Mouse (Mus musculus) layer of hippocampus, adult 9-11 months (tissue): ENCODE results near the gene Commd7.
"Not testable (repeated sequence)": the region's sequence is repeated elsewhere in the genome, so short reads cannot be mapped to it uniquely, and the experiment has no call there.

Experiments
- DNase-seq: peaks from one replicate; pipeline ENCODE4 v3.0.0; 2022

Commd7 gene

GRCm38 (mm10) chr2:153631976-153632870 is at the start of gene Commd7:
TSS of gene Commd7 (minus strand) at chr2:153632781.
- DNase-seq: peak; percentile 72

GRCm38 (mm10) chr2:153679959-153680358 is 47.4 kb upstream of the Commd7 start:
- DNase-seq: peak; percentile 12

GRCm38 (mm10) chr2:153677550-153677949 is 45.0 kb upstream of the Commd7 start:
- no peak for DNase-seq

GRCm38 (mm10) chr2:153676944-153677343 is 44.4 kb upstream of the Commd7 start:
- DNase-seq: no peak

DNA sequence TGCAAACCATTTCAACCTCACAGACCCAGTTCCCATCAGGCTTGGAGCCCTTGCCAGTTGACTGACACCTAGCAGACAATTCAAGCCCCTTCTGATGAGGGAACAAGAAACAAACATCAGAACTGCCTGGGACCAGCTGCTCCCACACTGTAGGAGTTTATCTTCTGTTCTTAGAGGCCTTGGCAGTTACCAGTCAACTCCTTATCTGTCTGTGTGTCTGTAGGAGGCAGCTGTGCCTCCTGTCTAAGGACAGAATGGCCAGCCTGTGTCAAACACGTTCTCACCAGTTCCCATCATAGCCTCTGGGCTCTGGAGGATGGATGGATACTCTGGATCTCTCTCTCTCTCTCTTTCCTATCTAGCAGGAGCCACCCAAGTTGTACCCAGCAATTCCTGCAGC is 42.8 kb upstream of the Commd7 start:
- DNase-seq: not testable (repeated sequence)

DNA sequence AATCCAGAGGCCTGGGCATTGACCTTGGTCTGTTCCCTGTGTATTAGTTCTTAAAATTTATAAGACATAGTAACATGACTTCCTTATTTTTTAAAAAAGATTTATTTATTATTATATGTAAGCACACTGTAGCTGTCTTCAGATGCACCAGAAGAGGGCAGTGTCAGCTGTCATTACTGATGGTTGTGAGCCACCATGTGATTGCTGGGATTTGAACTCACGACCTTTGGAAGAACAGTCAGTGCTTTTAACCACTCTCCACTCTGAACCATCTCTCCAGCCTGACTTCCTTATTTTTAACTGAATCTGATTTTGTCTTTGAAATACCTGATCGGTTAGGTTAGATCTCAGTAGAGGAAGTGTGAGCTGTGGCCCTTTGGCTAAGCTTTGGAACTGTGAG is 40.0 kb upstream of the Commd7 start:
- no peak for DNase-seq

DNA sequence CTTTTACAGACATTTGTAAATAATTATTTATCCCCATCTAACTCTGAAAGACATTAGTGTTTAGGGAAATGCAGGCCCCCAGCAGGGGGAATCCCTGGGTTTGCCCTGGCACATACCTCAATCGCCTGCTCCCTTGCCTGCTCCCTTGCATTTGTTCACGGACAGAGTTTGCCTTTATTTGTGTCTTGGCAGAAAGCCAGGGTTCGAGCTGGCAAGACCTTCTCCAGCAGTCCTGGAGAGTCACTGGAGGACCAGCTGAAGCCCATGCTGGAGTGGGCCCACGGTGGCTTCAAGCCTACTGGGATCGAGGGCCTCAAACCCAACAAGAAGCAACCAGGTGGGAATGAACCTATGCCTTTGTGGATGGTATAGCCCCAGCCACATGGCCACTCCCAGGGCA is 37.5 kb upstream of the Commd7 start:
- no peak for DNase-seq

- peak; percentile 32 for DNase-seq
Measured at GRCm38 (mm10) chr2:153668754-153669376, 36.3 kb upstream of the Commd7 start.

DNA sequence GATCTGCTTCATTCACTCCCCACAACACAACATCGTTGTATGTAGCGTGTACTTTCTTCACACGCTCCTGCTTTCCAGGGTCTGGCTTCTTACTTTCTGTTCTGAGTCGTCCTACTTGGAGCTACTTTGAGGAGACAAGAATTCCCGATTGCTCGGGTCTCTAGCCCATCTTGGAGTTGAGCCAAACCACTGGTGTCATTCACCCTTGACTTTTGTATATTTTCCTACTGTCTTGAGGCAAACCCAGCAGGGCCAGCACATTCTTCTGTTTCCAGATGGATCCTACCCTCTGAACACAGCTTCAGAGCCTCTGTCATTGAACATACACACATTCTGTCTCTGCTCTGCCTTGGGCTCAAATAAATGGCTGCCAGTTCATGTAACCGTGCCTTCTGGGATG is 32.8 kb upstream of the Commd7 start:
- DNase-seq: no peak

GRCm38 (mm10) chr2:153660616-153661015 is 28.0 kb upstream of the Commd7 start:
- DNase-seq: no peak

DNA sequence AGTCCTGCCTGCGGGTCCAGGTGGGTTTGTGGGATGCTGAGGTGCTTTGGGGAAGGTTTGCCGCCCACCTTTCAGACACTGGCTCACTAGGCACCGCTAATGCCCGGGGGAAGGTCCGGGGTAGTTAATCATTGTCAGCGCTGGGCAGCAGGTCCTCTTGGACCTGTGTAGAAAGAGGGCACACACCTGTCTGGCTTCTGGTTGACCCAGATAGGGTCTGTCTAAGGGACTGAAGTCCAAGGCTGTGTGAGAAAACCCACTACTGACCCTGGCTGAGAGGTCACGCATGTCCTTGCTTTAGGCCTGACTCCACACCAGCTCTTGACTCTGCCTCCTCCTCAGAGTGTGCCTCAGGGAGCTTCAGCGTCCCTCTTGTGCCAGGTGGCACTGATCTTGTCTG is 25.1 kb upstream of the Commd7 start:
- DNase-seq: not testable (repeated sequence)

- no peak for DNase-seq
Measured at GRCm38 (mm10) chr2:153651681-153652080, 19.1 kb upstream of the Commd7 start.

- no peak for DNase-seq
Measured at GRCm38 (mm10) chr2:153650014-153650687, 17.6 kb upstream of the Commd7 start.

- DNase-seq: no peak
Measured at GRCm38 (mm10) chr2:153649298-153650013, 16.9 kb upstream of the Commd7 start, which contains the start of gene Dnmt3b. TSS of gene Dnmt3b (plus strand) at chr2:153649450.

GRCm38 (mm10) chr2:153648773-153649297 is 16.3 kb upstream of the Commd7 start:
- DNase-seq: no peak

DNA sequence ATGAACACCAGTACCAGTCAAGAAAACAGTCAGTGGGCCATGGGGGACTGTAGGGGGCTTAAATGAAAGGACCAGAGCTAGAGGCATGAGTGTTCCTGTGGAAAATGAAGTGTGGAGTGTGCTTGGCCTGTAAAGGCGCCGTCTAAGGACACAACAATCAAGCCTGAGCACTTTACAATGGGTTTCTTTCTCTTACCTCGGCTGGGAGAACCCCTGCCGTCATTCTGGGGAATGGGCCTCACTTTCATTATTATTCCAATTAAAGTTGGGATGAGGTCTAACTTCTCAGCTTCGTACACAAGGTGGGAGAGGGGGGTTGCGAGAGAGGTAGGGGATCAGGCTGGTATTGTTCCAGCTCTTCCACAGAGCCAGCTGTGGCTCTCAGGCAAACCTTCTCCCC is 10.4 kb upstream of the Commd7 start:
- no peak for DNase-seq

GRCm38 (mm10) chr2:153642496-153642895 is 9.9 kb upstream of the Commd7 start:
- DNase-seq: no peak

- no peak for DNase-seq
Measured at GRCm38 (mm10) chr2:153638977-153639680, 6.5 kb upstream of the Commd7 start.

DNA sequence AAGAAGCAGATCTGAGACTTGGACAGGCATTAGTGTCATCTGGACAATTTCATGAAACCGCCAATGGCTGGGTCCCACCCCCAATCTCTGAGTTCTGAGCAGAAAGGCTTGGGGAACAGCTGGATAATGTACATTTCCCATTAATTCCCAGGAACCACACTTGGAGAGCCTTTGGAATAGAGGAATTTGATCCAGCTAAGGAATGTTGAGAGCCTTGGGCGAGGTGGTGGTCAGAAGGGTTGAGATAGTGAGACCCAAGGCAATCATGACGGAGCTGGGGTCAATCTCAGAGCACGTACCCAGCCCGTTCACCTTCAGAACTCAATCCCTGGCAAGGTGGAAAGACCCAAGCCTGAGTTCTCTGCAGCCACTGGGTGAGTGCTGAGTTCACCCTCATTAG is 678 bp upstream of the Commd7 start:
- DNase-seq: no peak

GRCm38 (mm10) chr2:153632871-153633226 is 268 bp upstream of the Commd7 start:
- no peak for DNase-seq

DNA sequence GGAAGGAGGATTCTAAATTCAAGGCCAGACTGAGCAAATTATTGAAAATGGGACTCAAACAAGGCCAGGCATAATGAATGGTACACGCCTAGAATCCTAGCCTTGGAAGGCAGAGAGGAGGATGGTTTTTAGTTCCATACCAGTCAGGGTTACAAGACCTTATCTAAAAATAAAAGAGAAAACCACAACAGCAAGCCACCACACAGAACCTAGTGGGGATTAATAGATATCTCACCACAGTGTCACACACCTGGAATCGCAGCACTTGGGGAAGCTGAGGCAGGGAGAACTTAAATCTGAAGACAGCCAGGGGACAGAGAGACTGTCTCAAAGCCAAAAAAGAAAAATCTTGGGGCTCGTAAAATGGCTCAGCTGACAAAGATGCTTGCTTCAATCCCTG is 1.6 kb downstream of the Commd7 start:
- DNase-seq: no peak

GRCm38 (mm10) chr2:153622449-153622848 is 10.1 kb downstream of the Commd7 start:
- no peak for DNase-seq
